Mouse (Mus musculus): ENCODE measurements around the gene Notch2. TPM values are rescaled to one million over a fixed set of nuclear protein-coding genes. Genes with fewer than 3 reads are reported as not detected.
A peak's percentile ranks its signal among the peaks of the same experiment; 100 is the strongest.

The Notch2 gene
- polyA plus RNA-seq, 1 experiment from 2014 or later, result 20.8 TPM

DNA sequence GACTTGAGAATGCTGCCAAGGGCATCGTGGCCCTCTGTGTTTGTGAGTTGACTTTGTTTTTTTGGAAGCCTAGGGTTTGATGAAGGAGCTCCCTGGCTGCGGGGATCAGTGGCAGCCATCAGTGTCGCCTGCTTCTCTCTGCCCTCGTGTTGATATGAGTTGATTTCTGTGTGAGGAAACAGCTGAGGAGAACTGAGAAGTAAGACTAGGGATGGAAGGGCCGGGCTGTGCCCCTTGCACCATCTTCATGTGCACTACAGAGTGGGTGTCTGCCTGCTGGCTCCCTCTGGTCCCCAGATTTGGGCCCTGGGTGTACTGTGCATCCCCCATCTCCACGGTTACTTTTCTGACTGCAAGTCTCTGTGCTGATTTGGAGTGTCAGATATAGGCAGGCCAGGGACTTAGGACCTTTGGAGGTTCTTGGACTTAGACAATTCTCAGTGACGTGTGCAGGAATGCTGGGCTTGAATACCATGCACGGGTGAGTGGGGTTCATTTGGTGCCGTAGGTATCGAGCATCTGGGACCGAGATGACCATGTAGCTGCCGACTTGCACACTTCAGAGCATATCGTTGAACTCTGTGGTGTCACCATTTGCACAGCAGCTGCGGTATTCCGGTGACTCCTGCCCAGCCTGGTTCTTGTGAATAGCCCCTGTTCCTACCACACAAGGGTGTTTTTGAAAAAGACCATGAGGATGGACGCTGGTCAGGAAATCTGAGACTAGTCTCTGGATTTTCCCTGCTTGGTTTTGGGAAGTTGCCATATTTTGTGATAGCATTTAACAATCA, 26.5 kb downstream of the Notch2 start:
- Histone ChIP-seq H3K27me3 (ENCODE audit: control insufficient read depth, insufficient read depth, low read length) (no peaks in the 10 kb centered on the region), H3K27ac (ENCODE audit: low read depth, low read length) (no peak overlapping the region), H3K4me1 (replicated peaks; ENCODE audit: control insufficient read depth, insufficient read depth, low read length) (peaks cover 5% of the 10 kb centered on the region; the same call in 1 of the 2 replicates), H3K36me3 (ENCODE audit: control insufficient read depth, insufficient read depth, low read length) (no peaks in the 10 kb centered on the region), H3K9me3 (ENCODE audit: control insufficient read depth, low read length) (no peaks in the 10 kb centered on the region), H3K4me3 (ENCODE audit: low read depth, low read length) (no peak overlapping the region), H3K4me2 (replicated peaks; ENCODE audit: low read depth, low read length) (no peak overlapping the region), H3K9ac (ENCODE audit: low read depth, low read length) (no peak overlapping the region)
- ATAC-seq (ENCODE audit: low FRiP score), result no peak
- whole genome bisulfite sequencing, result 88% methylated on average over 16 of the region's 16 CpGs
- no peak for DNase-seq (ENCODE audit: low spot score)

DNA sequence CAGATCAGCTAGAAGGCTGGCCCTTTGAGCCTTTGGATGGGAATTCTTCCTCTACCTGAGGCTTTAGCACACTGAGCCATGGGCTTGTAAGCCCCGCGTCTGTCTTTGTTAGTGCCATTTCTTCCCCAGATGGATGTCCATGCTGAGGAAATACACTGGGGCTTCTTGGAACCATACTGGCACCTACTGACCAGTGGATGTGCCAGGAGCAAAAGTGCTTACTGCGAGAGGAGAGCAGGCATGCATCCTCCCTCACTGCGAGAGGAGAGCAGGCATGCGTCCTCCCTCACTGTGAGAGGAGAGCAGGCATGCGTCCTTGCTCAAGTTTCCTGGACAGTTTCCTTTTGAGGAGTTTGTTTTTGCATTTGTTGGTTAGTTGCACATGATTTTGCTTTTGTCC, 27.5 kb downstream of the Notch2 start:
- peaks cover 3% of the 10 kb centered on the region; the same call in 1 of the 2 replicates for H3K4me1 ChIP-seq (replicated peaks; ENCODE audit: control insufficient read depth, insufficient read depth, low read length)
- ATAC-seq (ENCODE audit: low FRiP score) (no peak), DNase-seq (ENCODE audit: low spot score) (no peak)
- no peaks in the 10 kb centered on the region for H3K27me3 ChIP-seq (ENCODE audit: control insufficient read depth, insufficient read depth, low read length)
- no peak overlapping the region for H3K27ac ChIP-seq (ENCODE audit: low read depth, low read length)
- H3K36me3 ChIP-seq (ENCODE audit: control insufficient read depth, insufficient read depth, low read length), result no peaks in the 10 kb centered on the region
- H3K9me3 ChIP-seq (ENCODE audit: control insufficient read depth, low read length), result no peaks in the 10 kb centered on the region
- H3K9ac ChIP-seq (ENCODE audit: low read depth, low read length), result no peak overlapping the region
- 98% methylated on average over 6 of the region's 6 CpGs for WGBS
- no peak overlapping the region for H3K4me2 ChIP-seq (replicated peaks; ENCODE audit: low read depth, low read length)
- no peak overlapping the region for H3K4me3 ChIP-seq (ENCODE audit: low read depth, low read length)

- H3K4me1 ChIP-seq (replicated peaks; ENCODE audit: control insufficient read depth, insufficient read depth, low read length), result peaks cover 3% of the 10 kb centered on the region; the same call in 1 of the 2 replicates
- peak overlapping the region; percentile 32; the same call in 1 of the 2 replicates for H3K27ac ChIP-seq (ENCODE audit: low read depth, low read length)
- H3K9me3 ChIP-seq (ENCODE audit: control insufficient read depth, low read length), result no peaks in the 10 kb centered on the region
- no peak for ATAC-seq (ENCODE audit: low FRiP score)
- no peaks in the 10 kb centered on the region for H3K36me3 ChIP-seq (ENCODE audit: control insufficient read depth, insufficient read depth, low read length)
- DNase-seq (ENCODE audit: low spot score), result no peak
- 57% methylated on average over 6 of the region's 6 CpGs for WGBS
- no peak overlapping the region for H3K4me2 ChIP-seq (replicated peaks; ENCODE audit: low read depth, low read length)
- H3K27me3 ChIP-seq (ENCODE audit: control insufficient read depth, insufficient read depth, low read length), result no peaks in the 10 kb centered on the region
- H3K9ac ChIP-seq (ENCODE audit: low read depth, low read length), result no peak overlapping the region
- no peak overlapping the region for H3K4me3 ChIP-seq (ENCODE audit: low read depth, low read length)
Observed at GRCm38 (mm10) chr3:98042301-98042700, 29.0 kb downstream of the Notch2 start.

GRCm38 (mm10) chr3:98042955-98043456, 29.7 kb downstream of the Notch2 start:
- peaks cover 3% of the 10 kb centered on the region; the same call in 1 of the 2 replicates for H3K4me1 ChIP-seq (replicated peaks; ENCODE audit: control insufficient read depth, insufficient read depth, low read length)
- 12% methylated on average over 9 of the region's 9 CpGs for WGBS
- no peak for DNase-seq (ENCODE audit: low spot score)

DNA sequence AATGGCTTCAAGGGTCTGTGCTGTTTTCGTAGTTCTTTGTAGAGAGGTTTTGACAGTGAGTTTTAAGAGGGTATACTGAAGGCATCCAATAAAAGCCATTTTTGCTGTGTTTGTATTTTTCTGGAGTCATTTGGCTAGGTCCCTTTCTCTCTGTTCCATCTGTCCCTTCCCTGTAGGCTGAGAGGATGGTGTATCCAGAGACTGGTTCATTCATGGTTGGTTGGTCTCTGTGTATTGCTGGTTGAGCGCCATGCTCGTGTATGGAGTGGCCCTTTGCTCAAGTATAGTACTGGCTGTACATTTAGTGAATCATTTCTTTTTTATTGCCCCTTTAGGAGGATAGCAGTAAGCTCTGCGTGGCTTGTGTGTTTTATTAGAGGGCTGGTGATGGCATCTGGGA, 30.3 kb downstream of the Notch2 start:
- H3K27me3 ChIP-seq (ENCODE audit: control insufficient read depth, insufficient read depth, low read length), result no peaks in the 10 kb centered on the region
- H3K9me3 ChIP-seq (ENCODE audit: control insufficient read depth, low read length), result no peaks in the 10 kb centered on the region
- no peaks in the 10 kb centered on the region for H3K36me3 ChIP-seq (ENCODE audit: control insufficient read depth, insufficient read depth, low read length)
- H3K4me1 ChIP-seq (replicated peaks; ENCODE audit: control insufficient read depth, insufficient read depth, low read length), result 0 out of 2 replicates have a peak, but pooled peaks cover 3% of the 10 kb centered on the region
- no peak overlapping the region for H3K27ac ChIP-seq (ENCODE audit: low read depth, low read length)
- 68% methylated on average over 4 of the region's 4 CpGs for WGBS
- H3K4me3 ChIP-seq (ENCODE audit: low read depth, low read length), result no peak overlapping the region
- no peak overlapping the region for H3K4me2 ChIP-seq (replicated peaks; ENCODE audit: low read depth, low read length)
- no peak overlapping the region for H3K9ac ChIP-seq (ENCODE audit: low read depth, low read length)
- DNase-seq (ENCODE audit: low spot score) (no peak), ATAC-seq (ENCODE audit: low FRiP score) (no peak)

More at GRCm38 (mm10) chr3:98042955-98043456, 29.7 kb downstream of the Notch2 start:
- Histone ChIP-seq H3K4me3 (ENCODE audit: low read depth, low read length) (no peak overlapping the region), H3K9ac (ENCODE audit: low read depth, low read length) (no peak overlapping the region), H3K9me3 (ENCODE audit: control insufficient read depth, low read length) (no peaks in the 10 kb centered on the region), H3K27ac (ENCODE audit: low read depth, low read length) (peak overlapping the region; percentile 32; the same call in 1 of the 2 replicates), H3K4me2 (replicated peaks; ENCODE audit: low read depth, low read length) (no peak overlapping the region), H3K36me3 (ENCODE audit: control insufficient read depth, insufficient read depth, low read length) (no peaks in the 10 kb centered on the region), H3K27me3 (ENCODE audit: control insufficient read depth, insufficient read depth, low read length) (no peaks in the 10 kb centered on the region)
- peak; percentile 72 for ATAC-seq (ENCODE audit: low FRiP score)

DNA sequence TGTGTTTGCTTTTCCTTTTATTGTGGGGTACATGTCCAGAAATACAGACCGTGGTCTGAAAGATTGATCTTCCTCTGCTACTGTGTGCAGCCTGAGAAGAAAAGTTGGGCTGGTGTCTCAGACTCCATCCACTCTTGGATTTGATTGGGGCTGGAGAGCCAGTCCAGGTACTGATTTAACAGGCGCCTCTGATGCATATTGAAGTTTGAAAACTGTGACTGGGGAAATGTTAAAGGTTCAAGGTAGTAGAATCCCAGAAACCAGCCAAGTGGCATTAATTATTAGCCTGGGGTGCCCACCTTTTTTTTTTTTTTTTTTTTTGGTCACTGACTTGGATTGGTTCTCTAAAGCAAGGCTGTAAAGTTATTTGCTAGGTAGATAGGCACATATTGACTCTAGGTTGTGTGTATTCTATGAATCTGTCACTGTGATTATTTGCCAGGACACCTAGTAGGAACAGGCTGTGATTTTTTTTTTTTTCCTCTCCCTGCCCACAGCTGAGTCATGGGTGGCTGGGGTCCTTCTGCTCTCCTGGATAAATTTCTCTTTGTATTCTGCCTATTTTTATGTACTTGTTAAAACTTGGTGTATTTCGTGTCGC, 31.5 kb downstream of the Notch2 start:
- ATAC-seq (ENCODE audit: low FRiP score) (no peak), DNase-seq (ENCODE audit: low spot score) (no peak)
- H3K9me3 ChIP-seq (ENCODE audit: control insufficient read depth, low read length), result no peaks in the 10 kb centered on the region
- no peak overlapping the region for H3K27ac ChIP-seq (ENCODE audit: low read depth, low read length)
- WGBS, result 92% methylated on average over 4 of the region's 4 CpGs
- H3K4me1 ChIP-seq (replicated peaks; ENCODE audit: control insufficient read depth, insufficient read depth, low read length), result 0 out of 2 replicates have a peak, but pooled peaks cover 3% of the 10 kb centered on the region
- H3K4me2 ChIP-seq (replicated peaks; ENCODE audit: low read depth, low read length), result no peak overlapping the region
- H3K36me3 ChIP-seq (ENCODE audit: control insufficient read depth, insufficient read depth, low read length), result no peaks in the 10 kb centered on the region
- H3K27me3 ChIP-seq (ENCODE audit: control insufficient read depth, insufficient read depth, low read length), result no peaks in the 10 kb centered on the region
- H3K4me3 ChIP-seq (ENCODE audit: low read depth, low read length), result no peak overlapping the region
- no peak overlapping the region for H3K9ac ChIP-seq (ENCODE audit: low read depth, low read length)

DNA sequence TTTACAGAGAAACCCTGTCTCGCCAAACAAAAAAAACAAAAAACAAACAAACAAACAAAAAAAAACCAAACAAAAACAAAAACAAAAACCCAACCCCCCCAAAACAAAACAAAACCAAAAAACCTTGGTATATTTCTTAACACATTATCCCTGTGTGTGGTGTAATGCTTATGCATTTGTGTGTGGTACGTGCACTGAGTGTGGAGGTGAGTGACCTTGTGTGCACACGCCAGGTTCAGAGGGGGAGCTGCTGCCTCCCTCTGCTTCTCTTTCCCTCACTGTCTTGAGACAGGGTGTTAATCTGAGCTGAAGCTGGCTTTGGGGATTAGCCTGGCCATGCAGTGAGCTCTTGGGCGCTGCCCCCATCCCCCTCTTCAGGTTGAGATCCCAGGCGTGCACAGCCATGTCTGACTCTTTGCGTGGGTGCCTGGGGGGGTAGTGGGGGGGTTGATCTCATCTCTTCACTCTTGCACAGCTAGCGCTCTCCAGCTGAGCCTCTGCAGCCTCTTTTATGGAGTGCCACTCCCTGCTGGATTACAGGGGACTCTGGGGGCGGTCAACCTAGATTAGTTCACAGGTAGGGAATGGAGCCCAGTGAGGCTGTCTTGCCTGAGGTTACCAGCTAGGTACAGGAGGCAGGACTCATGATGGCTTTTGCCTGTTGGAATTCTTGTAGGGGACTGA, 32.3 kb downstream of the Notch2 start:
- 69% methylated on average over 8 of the region's 8 CpGs for WGBS
- H3K27ac ChIP-seq (ENCODE audit: low read depth, low read length), result no peak overlapping the region
- H3K4me3 ChIP-seq (ENCODE audit: low read depth, low read length), result no peak overlapping the region
- no peaks in the 10 kb centered on the region for H3K36me3 ChIP-seq (ENCODE audit: control insufficient read depth, insufficient read depth, low read length)
- no peak overlapping the region for H3K9ac ChIP-seq (ENCODE audit: low read depth, low read length)
- no peaks in the 10 kb centered on the region for H3K27me3 ChIP-seq (ENCODE audit: control insufficient read depth, insufficient read depth, low read length)
- DNase-seq (ENCODE audit: low spot score), result no peak
- H3K4me1 ChIP-seq (replicated peaks; ENCODE audit: control insufficient read depth, insufficient read depth, low read length), result 0 out of 2 replicates have a peak, but pooled peaks cover 3% of the 10 kb centered on the region
- no peak overlapping the region for H3K4me2 ChIP-seq (replicated peaks; ENCODE audit: low read depth, low read length)
- H3K9me3 ChIP-seq (ENCODE audit: control insufficient read depth, low read length), result no peaks in the 10 kb centered on the region
- ATAC-seq (ENCODE audit: low FRiP score), result no peak

- Histone ChIP-seq H3K36me3 (ENCODE audit: control insufficient read depth, insufficient read depth, low read length) (no peaks in the 10 kb centered on the region), H3K9ac (ENCODE audit: low read depth, low read length) (no peak overlapping the region), H3K9me3 (ENCODE audit: control insufficient read depth, low read length) (no peaks in the 10 kb centered on the region), H3K27me3 (ENCODE audit: control insufficient read depth, insufficient read depth, low read length) (no peaks in the 10 kb centered on the region), H3K4me3 (ENCODE audit: low read depth, low read length) (no peak overlapping the region), H3K4me2 (replicated peaks; ENCODE audit: low read depth, low read length) (no peak overlapping the region), H3K4me1 (replicated peaks; ENCODE audit: control insufficient read depth, insufficient read depth, low read length) (0 out of 2 replicates have a peak, but pooled peaks cover 3% of the 10 kb centered on the region), H3K27ac (ENCODE audit: low read depth, low read length) (no peak overlapping the region)
- ATAC-seq (ENCODE audit: low FRiP score), result no peak
- 75% methylated on average over 8 of the region's 8 CpGs for WGBS
- DNase-seq (ENCODE audit: low spot score), result no peak
Observed at GRCm38 (mm10) chr3:98046305-98046704, 33.0 kb downstream of the Notch2 start.

All from hindbrain, embryonic 11.5 days (tissue).